Mouse (Mus musculus): ENCODE results near the gene Spryd7. TPM values are rescaled to one million over a fixed set of nuclear protein-coding genes. Genes with fewer than 3 reads are reported as not detected.

Spryd7 gene
- total and polyA plus RNA-seq, 2 experiments from 2014 or later, result 37.4 to 66.9 TPM

DNA sequence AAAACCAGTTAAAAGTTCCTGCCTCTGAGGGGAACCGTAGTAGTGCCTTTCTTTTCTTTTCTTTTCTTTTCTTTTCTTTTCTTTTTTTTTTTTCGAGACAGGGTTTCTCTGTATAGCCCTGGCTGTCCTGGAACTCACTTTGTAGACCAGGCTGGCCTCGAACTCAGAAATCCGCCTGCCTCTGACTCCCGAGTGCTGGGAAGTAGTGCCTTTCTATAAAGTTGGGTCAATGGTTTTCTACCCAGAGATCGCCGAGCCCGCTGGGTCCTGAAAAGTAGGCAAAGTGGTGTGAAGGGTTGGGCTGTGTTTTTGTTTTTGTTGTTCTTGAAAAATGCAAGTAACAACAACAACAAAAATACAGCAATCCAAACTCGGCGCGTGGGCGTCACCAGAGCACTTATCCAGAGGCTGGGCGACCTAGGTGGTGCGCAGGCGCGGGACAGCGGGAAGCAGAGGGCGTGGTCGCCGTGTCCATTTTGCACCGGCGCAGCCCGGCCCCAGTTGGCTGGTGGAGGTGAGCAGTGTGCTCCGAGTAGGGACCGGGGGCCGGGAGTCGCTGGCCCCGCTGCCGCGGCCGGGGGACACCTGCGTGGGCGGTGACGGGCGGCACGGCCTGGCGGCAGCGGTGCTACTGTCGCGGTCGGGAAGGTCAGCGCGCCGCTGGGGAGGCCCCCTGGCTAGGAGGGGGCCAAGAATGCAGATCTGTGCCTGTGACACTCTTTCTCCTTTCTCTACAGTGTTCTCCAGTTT, 42.5 kb upstream of the Spryd7 start:
- H3K9ac ChIP-seq (replicated peaks; ENCODE audit: low read length, poor library complexity, severe bottlenecking), result peak overlapping the region; percentile 91
- H3K27ac ChIP-seq (ENCODE audit: low read depth, low read length), result peak overlapping the region; percentile 78
- TF ChIP-seq CTCF (IDR thresholded peaks at IDR 0.05), result 0 out of 2 replicates have a peak, but pooled peaks have one; percentile 3
- DNase-seq (ENCODE audit: low spot score), result peak; percentile 84
- H3K4me3 ChIP-seq (ENCODE audit: low read depth, low read length), result peak overlapping the region; percentile 77
- no peaks in the 10 kb centered on the region for H3K9me3 ChIP-seq (ENCODE audit: low read length)
- peak; percentile 94 for ATAC-seq (ENCODE audit: low FRiP score)
- H3K36me3 ChIP-seq (ENCODE audit: insufficient read depth, low read length), result no peaks in the 10 kb centered on the region
- no peaks in the 10 kb centered on the region for H3K27me3 ChIP-seq (ENCODE audit: insufficient read depth, low read length)
- H3K4me1 ChIP-seq (ENCODE audit: insufficient read depth, low read length), result 0 out of 2 replicates have a peak, but pooled peaks cover 8% of the 10 kb centered on the region
- H3K4me2 ChIP-seq (ENCODE audit: low read depth, low read length, poor library complexity, severe bottlenecking), result peak overlapping the region; percentile 45
- 4% methylated on average over 44 of the region's 44 CpGs for WGBS

DNA sequence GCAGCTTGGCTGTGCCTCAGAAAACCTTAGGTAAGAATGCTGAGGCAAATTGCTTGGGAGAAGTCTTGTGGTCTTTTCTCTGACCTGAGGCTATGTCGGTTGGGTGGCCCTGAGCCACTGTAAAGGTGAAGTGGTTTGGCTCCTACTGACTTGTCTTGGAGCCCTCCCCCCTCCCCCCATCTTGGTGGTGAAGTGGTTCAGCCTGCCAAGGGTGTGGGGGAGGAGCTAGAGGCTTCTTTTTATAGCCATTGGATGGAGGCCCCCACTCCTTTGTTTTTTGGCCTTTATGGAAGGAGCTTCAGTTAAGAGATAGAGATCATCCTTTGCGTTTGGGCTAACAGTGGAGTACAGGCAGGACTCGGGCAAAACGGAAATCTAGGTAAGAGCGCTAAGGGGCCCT, 41.3 kb upstream of the Spryd7 start, which contains the start of gene Trim13:
TSS of gene Trim13 (plus strand) at position 280 of the 400 bp plus-strand sequence.
- ATAC-seq (ENCODE audit: low FRiP score) (no peak), DNase-seq (ENCODE audit: low spot score) (no peak)
- Histone ChIP-seq H3K4me1 (ENCODE audit: insufficient read depth, low read length) (0 out of 2 replicates have a peak, but pooled peaks cover 8% of the 10 kb centered on the region), H3K36me3 (ENCODE audit: insufficient read depth, low read length) (no peaks in the 10 kb centered on the region), H3K27me3 (ENCODE audit: insufficient read depth, low read length) (no peaks in the 10 kb centered on the region), H3K4me3 (ENCODE audit: low read depth, low read length) (peak within 1 kb of the TSS; percentile 77), H3K4me2 (ENCODE audit: low read depth, low read length, poor library complexity, severe bottlenecking) (peak within 1 kb of the TSS; percentile 45), H3K9me3 (ENCODE audit: low read length) (no peaks in the 10 kb centered on the region), H3K9ac (replicated peaks; ENCODE audit: low read length, poor library complexity, severe bottlenecking) (0 out of 2 replicates have a peak within 1 kb of the TSS, but pooled peaks have one; percentile 91), H3K27ac (ENCODE audit: low read depth, low read length) (no peak within 1 kb of the TSS)
- no peak for TF ChIP-seq CTCF (IDR thresholded peaks at IDR 0.05)
- 55% methylated on average over 5 of the region's 5 CpGs for WGBS

DNA sequence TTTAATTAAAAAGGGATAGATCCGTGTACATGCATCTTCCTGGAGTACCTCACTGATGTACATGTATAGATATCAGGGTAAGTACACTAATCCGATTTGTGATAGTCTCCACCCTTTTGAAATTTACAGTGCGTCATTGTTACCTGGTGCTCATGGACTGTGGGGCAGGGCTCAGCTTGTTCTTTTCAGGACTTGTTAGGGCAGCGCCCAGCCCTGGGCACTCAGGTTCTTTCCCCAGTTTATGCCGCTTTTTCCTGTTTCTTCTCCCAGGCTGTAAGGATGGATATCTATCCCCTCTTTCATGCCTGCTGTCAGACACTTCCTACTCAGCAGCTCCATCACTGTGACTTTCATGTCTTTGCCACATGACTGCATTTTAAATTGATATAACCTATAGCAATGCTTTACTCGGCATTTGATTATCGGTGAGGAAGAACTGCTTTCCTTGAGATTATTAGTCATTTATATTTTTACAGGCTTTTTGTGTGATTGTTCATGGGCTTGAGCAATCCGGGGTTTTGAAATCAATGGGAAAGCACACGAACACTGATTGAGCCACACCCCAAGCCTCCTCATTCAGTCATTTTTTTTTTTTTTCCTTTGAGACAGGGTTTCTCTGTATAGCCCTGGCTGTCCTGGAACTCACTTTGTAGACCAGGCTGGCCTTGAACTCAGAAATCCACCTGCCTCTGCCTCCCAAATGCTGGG, 40.2 kb upstream of the Spryd7 start:
- DNase-seq (ENCODE audit: low spot score) (no peak), ATAC-seq (ENCODE audit: low FRiP score) (no peak)
- Histone ChIP-seq H3K27ac (ENCODE audit: low read depth, low read length) (no peak overlapping the region), H3K4me2 (ENCODE audit: low read depth, low read length, poor library complexity, severe bottlenecking) (no peak overlapping the region), H3K9ac (replicated peaks; ENCODE audit: low read length, poor library complexity, severe bottlenecking) (no peak overlapping the region), H3K36me3 (ENCODE audit: insufficient read depth, low read length) (no peaks in the 10 kb centered on the region), H3K4me1 (ENCODE audit: insufficient read depth, low read length) (0 out of 2 replicates have a peak, but pooled peaks cover 6% of the 10 kb centered on the region), H3K4me3 (ENCODE audit: low read depth, low read length) (no peak overlapping the region), H3K9me3 (ENCODE audit: low read length) (no peaks in the 10 kb centered on the region), H3K27me3 (ENCODE audit: insufficient read depth, low read length) (no peaks in the 10 kb centered on the region)
- no peak for TF ChIP-seq CTCF (IDR thresholded peaks at IDR 0.05)
- 91% methylated on average over 9 of the region's 9 CpGs for WGBS

DNA sequence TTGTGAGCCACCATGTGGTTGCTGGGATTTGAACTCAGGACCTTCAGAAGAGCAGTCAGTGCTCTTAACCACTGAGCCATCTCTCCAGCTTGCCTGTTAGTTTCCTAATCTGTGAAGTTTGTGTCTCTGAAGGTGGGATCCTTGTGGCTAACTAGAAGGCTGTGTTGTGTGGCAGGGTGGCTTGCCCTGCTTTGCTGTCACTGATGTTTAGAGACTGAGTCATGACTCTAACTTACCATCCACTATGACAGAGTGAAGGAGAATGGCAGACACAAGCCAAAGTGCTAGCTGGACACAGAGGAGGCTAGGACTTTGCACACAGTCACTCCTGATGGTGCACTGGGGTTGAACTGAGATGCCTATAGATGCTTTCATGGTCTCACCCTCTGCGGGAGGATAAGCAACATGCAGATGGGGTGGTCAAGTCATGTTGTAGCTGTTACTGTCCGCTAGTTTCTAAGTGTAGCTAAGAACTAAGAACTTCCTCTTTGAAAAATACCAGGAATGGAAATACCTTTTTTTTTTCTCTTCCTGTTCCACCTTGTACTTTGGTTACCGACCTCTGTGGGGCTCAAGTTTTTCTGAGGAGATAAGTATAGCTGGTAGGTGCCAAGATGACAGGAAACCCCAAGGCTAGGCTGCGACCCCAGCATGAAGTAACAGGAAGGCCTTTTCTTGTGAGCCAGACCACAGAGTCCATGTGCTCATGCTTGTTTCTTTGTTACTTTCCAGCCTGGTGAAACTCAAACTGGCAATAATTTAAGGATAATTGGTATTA, 32.8 kb upstream of the Spryd7 start:
- no peak overlapping the region for H3K27ac ChIP-seq (ENCODE audit: low read depth, low read length)
- H3K4me1 ChIP-seq (ENCODE audit: insufficient read depth, low read length), result no peaks in the 10 kb centered on the region
- H3K9ac ChIP-seq (replicated peaks; ENCODE audit: low read length, poor library complexity, severe bottlenecking), result no peak overlapping the region
- H3K4me2 ChIP-seq (ENCODE audit: low read depth, low read length, poor library complexity, severe bottlenecking), result no peak overlapping the region
- no peaks in the 10 kb centered on the region for H3K36me3 ChIP-seq (ENCODE audit: insufficient read depth, low read length)
- DNase-seq (ENCODE audit: low spot score) (no peak), ATAC-seq (ENCODE audit: low FRiP score) (no peak)
- no peak for TF ChIP-seq CTCF (IDR thresholded peaks at IDR 0.05)
- 88% methylated on average over 4 of the region's 4 CpGs for WGBS
- no peaks in the 10 kb centered on the region for H3K27me3 ChIP-seq (ENCODE audit: insufficient read depth, low read length)
- no peaks in the 10 kb centered on the region for H3K9me3 ChIP-seq (ENCODE audit: low read length)
- H3K4me3 ChIP-seq (ENCODE audit: low read depth, low read length), result no peak overlapping the region

DNA sequence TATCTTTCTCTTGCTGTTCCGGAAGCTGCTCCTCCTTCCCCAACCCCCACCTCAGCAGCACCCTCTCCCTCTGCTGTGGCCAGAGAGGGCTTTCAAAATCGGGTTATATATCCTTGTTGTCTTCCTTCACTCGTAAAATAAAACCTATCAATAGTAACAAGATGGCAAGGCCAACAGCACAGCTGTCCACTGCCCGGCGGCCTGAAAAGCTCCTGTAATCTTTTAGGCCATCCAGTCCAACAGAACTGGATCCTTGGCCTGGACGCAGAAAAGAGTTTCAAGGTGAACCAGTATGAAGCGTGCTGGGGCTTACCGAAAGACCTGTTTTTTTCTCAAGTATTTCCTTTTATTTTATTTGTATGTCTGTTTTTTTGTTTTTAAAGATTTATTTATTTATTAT, 19.3 kb upstream of the Spryd7 start:
- WGBS, result 93% methylated on average over 8 of the region's 8 CpGs
- DNase-seq (ENCODE audit: low spot score) (no peak), ATAC-seq (ENCODE audit: low FRiP score) (no peak)
- H3K9ac ChIP-seq (replicated peaks; ENCODE audit: low read length, poor library complexity, severe bottlenecking), result no peak overlapping the region
- no peaks in the 10 kb centered on the region for H3K4me1 ChIP-seq (ENCODE audit: insufficient read depth, low read length)
- H3K4me3 ChIP-seq (ENCODE audit: low read depth, low read length), result no peak overlapping the region
- no peaks in the 10 kb centered on the region for H3K27me3 ChIP-seq (ENCODE audit: insufficient read depth, low read length)
- no peak for TF ChIP-seq CTCF (IDR thresholded peaks at IDR 0.05)
- no peaks in the 10 kb centered on the region for H3K36me3 ChIP-seq (ENCODE audit: insufficient read depth, low read length)
- no peak overlapping the region for H3K27ac ChIP-seq (ENCODE audit: low read depth, low read length)
- no peak overlapping the region for H3K4me2 ChIP-seq (ENCODE audit: low read depth, low read length, poor library complexity, severe bottlenecking)
- no peaks in the 10 kb centered on the region for H3K9me3 ChIP-seq (ENCODE audit: low read length)
